Mouse (Mus musculus): ENCODE measurements around the gene Gulp1. TPM values are rescaled to one million over a fixed set of nuclear protein-coding genes. Genes with fewer than 3 reads are reported as not detected.

The Gulp1 gene
- polyA plus RNA-seq, 1 experiment from 2014 or later = 0.60 TPM

GRCm38 (mm10) chr1:44593109-44593508 is 41.8 kb downstream of the Gulp1 start:
- H3K9me3 ChIP-seq (replicated peaks) = no peaks in the 10 kb centered on the region
- no peak overlapping the region for H3K4me3 ChIP-seq (replicated peaks)
- no peaks in the 10 kb centered on the region for H3K27me3 ChIP-seq
- H3K4me2 ChIP-seq = no peak overlapping the region
- WGBS (ENCODE audit: insufficient replicate concordance) = 52% methylated on average over 1 of the region's 1 CpGs
- H3K4me1 ChIP-seq (replicated peaks) = no peaks in the 10 kb centered on the region
- H3K27ac ChIP-seq (replicated peaks) = no peak overlapping the region
- no peaks in the 10 kb centered on the region for H3K36me3 ChIP-seq (replicated peaks)
- no peak for ATAC-seq (ENCODE audit: insufficient read depth)
- no peak overlapping the region for H3K9ac ChIP-seq

GRCm38 (mm10) chr1:44598312-44598711 is 47.0 kb downstream of the Gulp1 start:
- no peak for ATAC-seq (ENCODE audit: insufficient read depth)

GRCm38 (mm10) chr1:44613294-44614041 is 62.2 kb downstream of the Gulp1 start:
- Histone ChIP-seq H3K27ac (replicated peaks) (no peak overlapping the region), H3K36me3 (replicated peaks) (no peaks in the 10 kb centered on the region), H3K4me2 (no peak overlapping the region), H3K4me1 (replicated peaks) (no peaks in the 10 kb centered on the region), H3K9me3 (replicated peaks) (no peaks in the 10 kb centered on the region), H3K27me3 (no peaks in the 10 kb centered on the region), H3K4me3 (replicated peaks) (no peak overlapping the region), H3K9ac (no peak overlapping the region)
- no peak for ATAC-seq (ENCODE audit: insufficient read depth)
- 32% methylated on average over 2 of the region's 2 CpGs for WGBS (ENCODE audit: insufficient replicate concordance)

More at GRCm38 (mm10) chr1:44598312-44598711, 47.0 kb downstream of the Gulp1 start:
- no peak overlapping the region for H3K9ac ChIP-seq
- H3K27me3 ChIP-seq = no peaks in the 10 kb centered on the region
- H3K4me3 ChIP-seq (replicated peaks) = no peak overlapping the region
- WGBS (ENCODE audit: insufficient replicate concordance) = 42% methylated on average over 2 of the region's 2 CpGs
- no peaks in the 10 kb centered on the region for H3K9me3 ChIP-seq (replicated peaks)
- H3K4me1 ChIP-seq (replicated peaks) = no peaks in the 10 kb centered on the region
- H3K27ac ChIP-seq (replicated peaks) = no peak overlapping the region
- H3K36me3 ChIP-seq (replicated peaks) = no peaks in the 10 kb centered on the region
- no peak overlapping the region for H3K4me2 ChIP-seq

DNA sequence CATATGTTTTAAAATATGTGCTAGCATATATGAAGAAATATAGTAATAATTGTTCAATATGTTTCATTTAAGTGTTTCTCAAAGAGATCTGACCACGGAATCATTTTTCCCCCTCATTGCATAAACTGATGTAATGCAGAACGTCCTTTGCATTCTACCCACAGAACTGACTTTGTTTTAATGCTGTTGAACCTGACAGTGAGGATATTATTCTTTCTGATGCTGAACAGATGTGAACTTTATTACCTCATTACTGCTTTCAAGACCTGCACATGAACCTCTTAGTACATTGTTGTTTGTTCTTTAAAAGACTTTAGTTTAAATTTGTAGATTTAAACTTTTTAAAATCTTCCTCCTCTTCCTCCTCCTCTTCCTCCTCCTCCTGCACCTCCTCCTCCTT is 67.4 kb downstream of the Gulp1 start:
- Histone ChIP-seq H3K36me3 (replicated peaks) (no peaks in the 10 kb centered on the region), H3K9me3 (replicated peaks) (no peaks in the 10 kb centered on the region), H3K4me2 (no peak overlapping the region), H3K27ac (replicated peaks) (no peak overlapping the region), H3K27me3 (no peaks in the 10 kb centered on the region), H3K4me1 (replicated peaks) (no peaks in the 10 kb centered on the region), H3K9ac (no peak overlapping the region), H3K4me3 (replicated peaks) (no peak overlapping the region)
- ATAC-seq (ENCODE audit: insufficient read depth) = no peak
- 54% methylated on average over 2 of the region's 2 CpGs for WGBS (ENCODE audit: insufficient replicate concordance)

DNA sequence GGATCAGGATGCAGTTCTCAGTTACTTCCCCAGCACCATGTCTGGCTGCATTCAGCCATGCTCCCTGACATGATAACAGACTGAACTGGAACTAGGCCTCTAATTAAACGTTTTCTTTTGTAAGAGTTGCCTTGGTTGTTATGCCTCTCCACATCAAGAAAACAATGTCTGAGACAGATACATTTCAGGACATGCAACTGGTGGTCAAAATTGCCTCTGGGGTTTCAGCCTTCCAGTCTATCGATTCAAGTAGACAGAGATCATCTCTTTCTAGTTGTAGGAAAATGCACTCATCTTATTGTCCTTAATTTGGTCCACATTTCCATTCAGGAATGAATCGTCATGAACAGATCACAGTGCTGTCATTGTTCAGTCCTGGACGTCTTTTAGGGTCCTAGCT is 83.2 kb downstream of the Gulp1 start:
- Histone ChIP-seq H3K9ac (no peak overlapping the region), H3K27ac (replicated peaks) (no peak overlapping the region), H3K36me3 (replicated peaks) (no peaks in the 10 kb centered on the region), H3K27me3 (no peaks in the 10 kb centered on the region), H3K4me3 (replicated peaks) (no peak overlapping the region), H3K9me3 (replicated peaks) (no peaks in the 10 kb centered on the region), H3K4me2 (no peak overlapping the region), H3K4me1 (replicated peaks) (no peaks in the 10 kb centered on the region)
- no peak for ATAC-seq (ENCODE audit: insufficient read depth)
- WGBS (ENCODE audit: insufficient replicate concordance) = 44% methylated on average over 4 of the region's 4 CpGs

DNA sequence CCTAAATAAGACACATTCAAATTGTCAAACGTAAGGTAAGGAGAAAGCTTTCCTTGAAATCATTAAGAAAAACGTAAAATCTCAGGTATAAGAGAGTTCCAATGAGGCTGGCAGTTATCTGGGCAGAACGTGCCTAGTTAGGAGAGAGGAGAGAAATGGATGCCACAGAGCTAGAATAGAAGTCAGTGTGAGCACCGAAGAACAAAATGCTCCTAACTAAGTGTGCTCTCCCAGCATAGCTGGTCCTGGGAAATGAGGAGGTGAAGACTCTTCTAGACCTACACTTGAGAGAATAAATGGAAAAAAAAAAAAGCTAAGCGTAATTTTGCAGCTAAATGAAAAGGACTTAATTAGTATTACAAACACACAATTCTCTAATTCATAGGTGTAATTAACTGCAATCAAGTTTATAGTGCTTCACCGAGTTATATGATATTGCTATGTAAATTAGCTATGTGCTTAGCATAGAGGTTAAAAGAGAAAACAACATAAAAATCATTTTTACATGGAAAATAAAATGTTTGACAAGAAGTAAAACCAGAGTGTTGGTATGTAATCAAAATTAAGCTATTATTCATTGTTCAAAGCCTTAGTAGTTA is 94.5 kb downstream of the Gulp1 start:
- WGBS (ENCODE audit: insufficient replicate concordance) = 64% methylated on average over 6 of the region's 6 CpGs
- Histone ChIP-seq H3K27me3 (no peaks in the 10 kb centered on the region), H3K4me1 (replicated peaks) (no peaks in the 10 kb centered on the region), H3K36me3 (replicated peaks) (no peaks in the 10 kb centered on the region), H3K4me2 (no peak overlapping the region), H3K9ac (no peak overlapping the region), H3K27ac (replicated peaks) (no peak overlapping the region), H3K4me3 (replicated peaks) (no peak overlapping the region), H3K9me3 (replicated peaks) (no peaks in the 10 kb centered on the region)
- ATAC-seq (ENCODE audit: insufficient read depth) = no peak

DNA sequence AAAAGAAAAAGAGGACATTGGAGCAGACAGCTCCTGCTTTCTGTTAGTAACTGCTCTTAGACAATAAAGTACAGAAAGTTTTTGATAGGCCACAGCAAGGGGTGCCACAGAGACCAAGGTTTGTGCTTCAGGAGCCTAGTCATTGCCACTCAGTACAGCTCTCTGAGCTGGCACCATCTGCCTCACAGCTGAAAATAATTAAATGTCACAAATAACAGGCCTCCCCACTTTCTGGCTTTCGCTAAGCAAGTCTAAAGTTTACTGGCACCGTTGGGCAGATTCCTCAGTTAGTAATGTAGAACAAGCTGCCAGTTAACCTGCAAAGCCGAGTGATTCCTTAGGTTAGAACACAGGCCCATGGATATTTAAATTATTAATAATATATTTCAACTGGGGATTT is 127.7 kb downstream of the Gulp1 start:
- Histone ChIP-seq H3K27me3 (no peaks in the 10 kb centered on the region), H3K27ac (replicated peaks) (no peak overlapping the region), H3K9ac (no peak overlapping the region), H3K36me3 (replicated peaks) (no peaks in the 10 kb centered on the region), H3K9me3 (replicated peaks) (no peaks in the 10 kb centered on the region), H3K4me1 (replicated peaks) (no peaks in the 10 kb centered on the region), H3K4me3 (replicated peaks) (no peak overlapping the region), H3K4me2 (no peak overlapping the region)
- WGBS (ENCODE audit: insufficient replicate concordance) = 63% methylated on average over 3 of the region's 3 CpGs
- no peak for ATAC-seq (ENCODE audit: insufficient read depth)

GRCm38 (mm10) chr1:44679415-44679814 is 128.1 kb downstream of the Gulp1 start:
- no peak for ATAC-seq (ENCODE audit: insufficient read depth)
- 49% methylated on average over 3 of the region's 3 CpGs for WGBS (ENCODE audit: insufficient replicate concordance)
- no peak overlapping the region for H3K9ac ChIP-seq

DNA sequence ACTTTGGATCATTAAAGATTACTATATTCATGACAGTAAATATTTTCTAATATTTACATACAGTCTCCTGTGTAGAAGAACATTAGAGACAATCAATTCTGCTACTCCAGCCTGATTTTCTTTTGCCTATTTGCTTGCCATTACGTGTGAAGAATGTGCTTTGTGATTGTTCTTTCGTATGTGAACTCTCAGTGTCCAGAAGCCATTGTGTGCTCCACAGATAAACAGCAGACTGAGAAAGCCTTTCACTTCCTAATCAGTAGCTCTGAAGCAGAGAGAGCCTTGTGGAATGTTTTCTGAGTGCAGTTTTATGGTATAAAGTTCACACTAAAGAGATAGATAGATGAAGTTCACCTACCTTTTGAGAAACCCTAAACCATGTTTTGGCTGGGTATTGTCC is 131.2 kb downstream of the Gulp1 start:
- no peak overlapping the region for H3K9ac ChIP-seq
- no peaks in the 10 kb centered on the region for H3K9me3 ChIP-seq (replicated peaks)
- no peak overlapping the region for H3K4me3 ChIP-seq (replicated peaks)
- 53% methylated on average over 2 of the region's 2 CpGs for WGBS (ENCODE audit: insufficient replicate concordance)
- no peaks in the 10 kb centered on the region for H3K4me1 ChIP-seq (replicated peaks)
- no peak overlapping the region for H3K4me2 ChIP-seq
- H3K27me3 ChIP-seq = no peaks in the 10 kb centered on the region
- H3K36me3 ChIP-seq (replicated peaks) = no peaks in the 10 kb centered on the region
- no peak for ATAC-seq (ENCODE audit: insufficient read depth)
- no peak overlapping the region for H3K27ac ChIP-seq (replicated peaks)

More at GRCm38 (mm10) chr1:44679415-44679814, 128.1 kb downstream of the Gulp1 start:
- no peaks in the 10 kb centered on the region for H3K9me3 ChIP-seq (replicated peaks)
- H3K27me3 ChIP-seq = no peaks in the 10 kb centered on the region
- H3K4me2 ChIP-seq = no peak overlapping the region
- H3K4me3 ChIP-seq (replicated peaks) = no peak overlapping the region
- no peaks in the 10 kb centered on the region for H3K36me3 ChIP-seq (replicated peaks)
- no peak overlapping the region for H3K27ac ChIP-seq (replicated peaks)
- H3K4me1 ChIP-seq (replicated peaks) = no peaks in the 10 kb centered on the region

GRCm38 (mm10) chr1:44683723-44684122 is 132.4 kb downstream of the Gulp1 start:
- Histone ChIP-seq H3K9me3 (replicated peaks) (no peaks in the 10 kb centered on the region), H3K27ac (replicated peaks) (no peak overlapping the region), H3K27me3 (no peaks in the 10 kb centered on the region), H3K9ac (no peak overlapping the region), H3K4me1 (replicated peaks) (no peaks in the 10 kb centered on the region), H3K4me2 (no peak overlapping the region), H3K4me3 (replicated peaks) (no peak overlapping the region), H3K36me3 (replicated peaks) (no peaks in the 10 kb centered on the region)
- no peak for ATAC-seq (ENCODE audit: insufficient read depth)
- WGBS (ENCODE audit: insufficient replicate concordance) = 54% methylated on average over 6 of the region's 6 CpGs

GRCm38 (mm10) chr1:44720785-44721410 is 169.6 kb downstream of the Gulp1 start:
- H3K4me3 ChIP-seq (replicated peaks) = no peak overlapping the region
- 67% methylated on average over 4 of the region's 4 CpGs for WGBS (ENCODE audit: insufficient replicate concordance)
- H3K36me3 ChIP-seq (replicated peaks) = no peaks in the 10 kb centered on the region
- no peaks in the 10 kb centered on the region for H3K27me3 ChIP-seq
- no peak overlapping the region for H3K9ac ChIP-seq
- H3K27ac ChIP-seq (replicated peaks) = no peak overlapping the region
- H3K4me2 ChIP-seq = no peak overlapping the region
- no peaks in the 10 kb centered on the region for H3K4me1 ChIP-seq (replicated peaks)
- no peak for ATAC-seq (ENCODE audit: insufficient read depth)
- H3K9me3 ChIP-seq (replicated peaks) = no peaks in the 10 kb centered on the region
